Mouse (Mus musculus) granulocyte monocyte progenitor cell, adult 5-6 weeks (primary cell): ENCODE measurements at regions not wholly inside any gene's neighbourhood (a gene's known extent, or its start where the extent isn't known, plus 50 kb on each side); places are given as distances from the start of the nearest gene placed in this dataset.

Experiments
- ATAC-seq: replicated peaks from 2 replicates; pipeline ENCODE4 v1.8.0; 2016; ENCODE audit warnings: mild to moderate bottlenecking, moderate TSS enrichment, inconsistent platforms; ENCODE audit not compliant: poor library complexity, severe bottlenecking

GRCm38 (mm10) chr7:68873008-68873407, 124.0 kb upstream of the Arrdc4 start:
- no peak for ATAC-seq

- no peak for ATAC-seq
These were observed 115.4 kb upstream of the Arrdc4 start for GRCm38 (mm10) chr7:68864322-68865031.

- ATAC-seq, result no peak
These were observed 109.6 kb upstream of the Arrdc4 start for GRCm38 (mm10) chr7:68858471-68859210.

- no peak for ATAC-seq
These were observed 103.0 kb upstream of the Arrdc4 start for GRCm38 (mm10) chr7:68851981-68852575.

GRCm38 (mm10) chr7:68844606-68845005, 95.6 kb upstream of the Arrdc4 start:
- ATAC-seq, result no peak

GRCm38 (mm10) chr7:68843374-68843773, 94.3 kb upstream of the Arrdc4 start:
- ATAC-seq, result no peak

- peak; percentile 75 for ATAC-seq
These were observed 85.1 kb upstream of the Arrdc4 start for GRCm38 (mm10) chr7:68833977-68834791.

GRCm38 (mm10) chr7:68833517-68833916, 84.5 kb upstream of the Arrdc4 start:
- no peak for ATAC-seq

GRCm38 (mm10) chr7:68829861-68830260, 80.8 kb upstream of the Arrdc4 start:
- peak; percentile 88 for ATAC-seq

- ATAC-seq, result peak; percentile 73
These were observed 75.4 kb upstream of the Arrdc4 start for GRCm38 (mm10) chr7:68824399-68824798.

- ATAC-seq, result no peak
These were observed 74.6 kb upstream of the Arrdc4 start for GRCm38 (mm10) chr7:68823646-68824045.

- ATAC-seq, result peak; percentile 76
These were observed 74.1 kb upstream of the Arrdc4 start for GRCm38 (mm10) chr7:68823189-68823588.

GRCm38 (mm10) chr7:68814823-68815666, 66.0 kb upstream of the Arrdc4 start:
- no peak for ATAC-seq

GRCm38 (mm10) chr7:68809782-68810181, 60.7 kb upstream of the Arrdc4 start:
- ATAC-seq, result no peak
